In genomic region chr8:94574159-94574907, GRCm38 (mm10) we compare ENCODE assay signal across 10 mouse cellular contexts. TPM values are rescaled to one million over a fixed set of nuclear protein-coding genes. Genes with fewer than 3 reads are reported as not detected.
DNase-seq lines count a peak whose midpoint lies in the region; ATAC-seq and TF ChIP-seq lines count a peak whose summit lies in the region.
"Had no signal": no experiment of that assay in that cellular context is flagged by ENCODE, and none has a peak within 500 bp of the region (broad histone marks: within the 10 kb centered on the region; RNA-seq: fewer than 3 reads in every experiment).

No protein-coding gene starts in this region.

- 72% methylated on average over 16 of the region's 16 CpGs for WGBS in midbrain, postnatal 0 days
- WGBS in lung, adult 2 months: 82% methylated on average over 16 of the region's 16 CpGs

- DNase-seq in cerebellum, adult 11-12 months: peak; percentile 72
- peak; percentile 78 to 82 for DNase-seq in cerebellum, postnatal 25 days
- DNase-seq in layer of hippocampus, adult 8-10 months (ENCODE audit: low spot score in 2 of 2): peak; percentile 82 to 88
- DNase-seq in midbrain, postnatal 0 days (ENCODE audit: low spot score): peak; percentile 92
- DNase-seq in yolk sac, embryonic 10.5 days (ENCODE audit: low spot score): no peak
- DNase-seq in testis, postnatal 14 days (ENCODE audit: low spot score): no peak
- DNase-seq in lung, adult 2 months: no peak
- DNase-seq in retina, postnatal 1 day: no peak

- no peak for TF ChIP-seq POLR2A in lung, adult 2 months (IDR thresholded peaks at IDR 0.05; ENCODE audit: borderline replicate concordance, extremely low read depth, low read depth, low read length)

- H3K27me3 ChIP-seq in midbrain, postnatal 0 days (ENCODE audit: insufficient read depth, low read length): no peaks in the 10 kb centered on the region

- H3K36me3 ChIP-seq in midbrain, postnatal 0 days (ENCODE audit: insufficient read depth, low read length): peaks cover 55% of the 10 kb centered on the region

- peak; percentile 15; the same call in 1 of the 2 replicates for TF ChIP-seq CTCF in midbrain, postnatal 0 days (IDR thresholded peaks at IDR 0.05)
- TF ChIP-seq CTCF in lung, adult 2 months (IDR thresholded peaks at IDR 0.05; ENCODE audit: insufficient read depth, low read length): no peak

- no peak overlapping the region for H3K4me2 ChIP-seq in midbrain, postnatal 0 days (ENCODE audit: low read depth, low read length, poor library complexity, severe bottlenecking)

- H3K9ac ChIP-seq in midbrain, postnatal 0 days (replicated peaks; ENCODE audit: low read length, poor library complexity, severe bottlenecking): no peak overlapping the region

- no peak overlapping the region for H3K4me3 ChIP-seq in midbrain, postnatal 0 days (ENCODE audit: low read depth, low read length)
- no peak overlapping the region for H3K4me3 ChIP-seq in lung, adult 2 months (replicated peaks; ENCODE audit: extremely low read depth, low read depth, low read length)

- H3K27ac ChIP-seq in midbrain, postnatal 0 days (ENCODE audit: low read depth, low read length): 0 out of 2 replicates have a peak overlapping the region, but pooled peaks have one; percentile 6
- H3K27ac ChIP-seq: kidney, postnatal 0 days had no signal

- H3K4me1 ChIP-seq in midbrain, postnatal 0 days (ENCODE audit: insufficient read depth, low read length): no peaks in the 10 kb centered on the region
- no peaks in the 10 kb centered on the region for H3K4me1 ChIP-seq in lung, adult 2 months (ENCODE audit: control insufficient read depth, insufficient read depth, low read length)

- no peaks in the 10 kb centered on the region for H3K9me3 ChIP-seq in midbrain, postnatal 0 days (ENCODE audit: low read length)

- peak; percentile 62; the same call in 1 of the 2 replicates for ATAC-seq in midbrain, postnatal 0 days (ENCODE audit: low FRiP score)
- ATAC-seq: lung, postnatal 0 days had no signal

RNA-seq across cellular contexts. Expression of gene Rspry1, which starts 27.4 kb away (rescaled TPM):
- total RNA-seq in layer of hippocampus, adult 8-10 months (2022): 10 to 100 TPM; 25.5 to 30.5 (median 27.0) TPM
- total RNA-seq in midbrain, postnatal 0 days (2014; rRNA removed): 42.7 and 53.2 TPM in 2 replicates
- polyA plus RNA-seq in midbrain, postnatal 0 days (2015; fragmentation: Nextera tagmentation; extraction: Ambion mirVana): 35.5 and 35.9 TPM in 2 replicates
- 5.3 and 7.8 TPM in 2 replicates for polyA plus RNA-seq in lung, adult 2 months (2012; rRNA removed)

RNA-seq across cellular contexts. Expression of gene Fam192a, which starts 27.5 kb away (rescaled TPM):
- 10 to 100 TPM; 36.1 to 44.1 (median 40.0) TPM for total RNA-seq in layer of hippocampus, adult 8-10 months (2022)
- 29.2 and 36.3 TPM in 2 replicates for total RNA-seq in midbrain, postnatal 0 days (2014; rRNA removed)
- polyA plus RNA-seq in midbrain, postnatal 0 days (2015; fragmentation: Nextera tagmentation; extraction: Ambion mirVana): 59.6 and 62.2 TPM in 2 replicates
- polyA plus RNA-seq in lung, adult 2 months (2012; rRNA removed): 13.6 and 17.1 TPM in 2 replicates

RNA-seq across cellular contexts. Expression of gene Cpne2, which starts 41.5 kb away (rescaled TPM):
- 10 to 100 TPM; 45.0 to 47.3 (median 46.7) TPM for total RNA-seq in layer of hippocampus, adult 8-10 months (2022)
- 42.4 and 46.3 TPM in 2 replicates for total RNA-seq in midbrain, postnatal 0 days (2014; rRNA removed)
- polyA plus RNA-seq in midbrain, postnatal 0 days (2015; fragmentation: Nextera tagmentation; extraction: Ambion mirVana): 34.3 and 43.3 TPM in 2 replicates
- 21.2 and 33.6 TPM in 2 replicates for polyA plus RNA-seq in lung, adult 2 months (2012; rRNA removed)

Comparison
In these comparisons a context has a peak if more than half of its experiments do, and no peak if none do; other contexts are left out.
1. DNase-seq: peak in cerebellum, adult 11-12 months (single experiment), cerebellum, postnatal 25 days (2 of 2), layer of hippocampus, adult 8-10 months (2 of 2) and midbrain, postnatal 0 days (single experiment); none in yolk sac, embryonic 10.5 days (single experiment), testis, postnatal 14 days (single experiment), lung, adult 2 months (single experiment) and retina, postnatal 1 day (single experiment).